Mouse (Mus musculus) small intestine, adult 2 months (tissue): ENCODE results near the gene Gja5.

Source experiments
- CTCF ChIP-seq: fragments of 200-500 bp; IDR thresholded peaks from 2 replicates; pipeline ENCODE4 v1.5.1; 2012; ENCODE audit warnings: low read depth, mild to moderate bottlenecking, control low read depth, inconsistent platforms, low read length, moderate library complexity, mixed read lengths; ENCODE audit not compliant: insufficient replicate concordance, insufficient read length; ENCODE audit errors: extremely low read depth
- POLR2A ChIP-seq: fragments of 200-500 bp; IDR thresholded peaks from 2 replicates; pipeline ENCODE4 v1.6.1; 2012; ENCODE audit warnings: low read depth, mild to moderate bottlenecking, control low read depth, inconsistent platforms, low read length, moderate library complexity

DNA sequence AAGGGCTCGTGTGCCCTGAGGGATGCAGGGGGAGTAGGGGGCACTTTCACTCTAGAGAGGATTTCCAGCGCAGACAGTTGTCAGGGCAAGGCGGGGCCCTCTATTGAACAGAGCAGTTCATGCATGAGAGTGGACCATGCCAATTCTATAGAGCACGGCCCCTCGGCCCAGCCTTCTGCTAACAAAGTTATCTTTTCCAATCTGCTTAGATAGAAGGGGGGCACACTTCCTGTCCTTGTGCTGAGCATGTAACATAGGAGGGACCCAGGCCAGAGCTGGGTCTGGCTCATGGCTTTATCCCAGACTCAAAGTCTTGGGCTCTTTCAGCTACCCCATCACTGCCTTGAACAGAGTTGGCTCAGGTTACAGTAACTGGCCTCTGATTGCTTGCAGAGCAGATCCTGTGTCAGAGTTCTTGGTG lies 26.8 kb downstream of the Gja5 start:
- no peak for TF ChIP-seq CTCF
- TF ChIP-seq POLR2A: no peak
